Mouse (Mus musculus) retina, postnatal 1 day (tissue): ENCODE measurements around the gene Aco1.
"Not testable (repeated sequence)": the region's sequence is repeated elsewhere in the genome, so short reads cannot be mapped to it uniquely, and the experiment has no call there.

ENCODE experiments used
- DNase-seq: peaks from one replicate; pipeline ENCODE4 v3.0.0-alpha.2; 2012

The Aco1 gene

GRCm38 (mm10) chr4:40142743-40143532 is at the start of gene Aco1:
TSS of gene Aco1 (plus strand) at chr4:40143081.
- DNase-seq, result peak; percentile 98

GRCm38 (mm10) chr4:40094974-40095373 is 47.9 kb upstream of the Aco1 start:
- DNase-seq, result no peak

- DNase-seq, result no peak
Measured at GRCm38 (mm10) chr4:40102996-40103395, 39.9 kb upstream of the Aco1 start.

DNA sequence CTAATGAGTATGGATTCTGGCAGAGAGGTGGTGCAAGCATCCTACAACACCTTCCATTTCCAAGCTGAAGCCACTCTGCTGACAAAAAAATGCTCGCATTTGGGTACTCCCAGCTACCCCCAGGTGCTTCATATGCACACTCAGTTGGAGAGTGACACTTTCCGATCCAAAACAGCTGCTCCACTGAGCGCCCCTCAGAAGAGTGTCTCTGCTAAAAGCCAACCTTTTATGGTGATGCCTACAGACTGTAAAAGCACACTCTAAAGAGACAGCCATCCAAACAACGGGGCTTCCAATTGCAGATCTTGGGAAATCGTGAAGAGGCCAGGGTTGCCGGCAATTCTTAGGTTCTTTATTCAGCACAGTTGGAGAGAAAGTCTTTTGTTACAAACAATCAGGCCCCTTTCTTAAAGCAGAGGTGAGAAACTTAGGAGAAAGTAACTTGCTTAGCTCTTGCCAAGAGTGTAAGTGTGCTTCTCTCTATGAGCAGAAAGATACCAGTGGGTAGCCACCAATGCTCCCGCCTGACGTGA is 36.8 kb upstream of the Aco1 start:
- DNase-seq, result no peak

GRCm38 (mm10) chr4:40108030-40108429 is 34.9 kb upstream of the Aco1 start:
- no peak for DNase-seq

DNA sequence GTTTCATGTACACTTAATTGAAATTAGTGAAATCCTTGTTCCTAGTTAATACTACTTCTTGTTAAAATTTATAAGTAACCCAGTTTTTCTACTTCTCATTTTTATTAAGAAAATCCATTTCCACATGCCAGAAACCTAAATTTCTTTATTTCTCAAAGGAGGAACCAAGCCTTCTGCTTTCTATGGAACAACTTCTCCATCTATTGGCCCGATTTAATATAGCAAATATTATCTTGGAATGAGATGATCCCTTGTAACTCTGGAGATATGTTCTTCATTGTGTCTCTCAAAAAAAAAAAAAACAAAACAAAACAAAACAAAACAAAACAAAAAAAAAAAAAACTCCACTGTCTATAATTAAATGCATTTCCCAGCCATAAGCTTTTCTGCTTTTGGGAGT is 29.7 kb upstream of the Aco1 start:
- no peak for DNase-seq

- DNase-seq, result no peak
Measured at GRCm38 (mm10) chr4:40121221-40121620, 21.7 kb upstream of the Aco1 start.

DNA sequence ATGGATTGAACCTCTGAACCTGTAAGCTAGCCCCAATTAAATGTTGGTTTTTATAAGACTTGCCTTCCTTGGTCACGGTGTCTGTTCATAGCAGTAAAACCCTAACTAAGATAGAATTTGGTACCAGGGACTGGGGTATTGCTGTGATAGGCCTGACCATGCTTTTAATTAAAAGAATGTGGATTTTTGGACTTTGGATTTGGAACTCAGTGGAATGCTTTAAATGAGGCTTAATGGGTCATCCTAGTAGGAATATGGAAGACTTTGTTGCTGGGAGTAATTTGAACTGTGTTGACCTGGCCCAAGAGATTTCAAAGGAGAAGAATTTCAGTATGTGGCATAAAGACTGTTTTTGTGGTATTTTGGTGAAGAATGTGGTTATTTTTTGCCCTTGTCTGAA is 20.6 kb upstream of the Aco1 start:
- not testable (repeated sequence) for DNase-seq

DNA sequence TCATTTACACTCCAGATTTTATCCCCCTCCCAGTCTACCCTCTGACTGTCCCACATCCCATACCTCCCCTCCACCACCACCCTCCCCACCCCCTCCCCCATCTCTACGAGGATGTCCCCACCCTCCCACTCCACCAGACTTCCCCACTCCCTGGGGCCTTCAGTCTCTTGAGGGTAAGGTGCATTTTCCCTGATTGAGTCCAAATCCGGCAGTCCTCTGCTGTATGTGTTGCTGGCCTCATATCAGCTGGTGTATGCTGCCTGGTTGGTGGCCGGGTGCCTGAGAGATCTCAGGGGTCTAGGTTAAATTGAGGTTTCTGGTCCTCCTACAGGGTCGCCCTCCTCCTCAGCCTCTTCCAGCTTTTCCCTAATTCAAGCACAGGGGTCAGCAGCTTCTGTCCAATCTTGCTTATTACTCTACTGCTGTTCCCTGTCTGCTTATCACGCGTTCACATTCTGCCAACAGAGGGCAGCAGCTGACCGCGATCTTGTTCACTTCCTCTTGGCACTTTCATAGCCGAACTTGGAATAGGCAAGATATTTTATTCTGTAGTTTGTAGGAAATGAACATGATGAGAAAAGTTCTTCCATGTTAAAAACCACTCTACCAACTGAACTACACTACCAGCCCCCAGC is 8.3 kb upstream of the Aco1 start:
- DNase-seq, result peak; percentile 88

GRCm38 (mm10) chr4:40136519-40136918 is 6.4 kb upstream of the Aco1 start:
- DNase-seq, result no peak

- no peak for DNase-seq
Measured at GRCm38 (mm10) chr4:40139663-40140255, 3.1 kb upstream of the Aco1 start.

GRCm38 (mm10) chr4:40143533-40143871 is 621 bp downstream of the Aco1 start:
- no peak for DNase-seq

GRCm38 (mm10) chr4:40144543-40144942 is 1.7 kb downstream of the Aco1 start:
- DNase-seq, result peak; percentile 70

GRCm38 (mm10) chr4:40144981-40145380 is 2.1 kb downstream of the Aco1 start:
- no peak for DNase-seq

DNA sequence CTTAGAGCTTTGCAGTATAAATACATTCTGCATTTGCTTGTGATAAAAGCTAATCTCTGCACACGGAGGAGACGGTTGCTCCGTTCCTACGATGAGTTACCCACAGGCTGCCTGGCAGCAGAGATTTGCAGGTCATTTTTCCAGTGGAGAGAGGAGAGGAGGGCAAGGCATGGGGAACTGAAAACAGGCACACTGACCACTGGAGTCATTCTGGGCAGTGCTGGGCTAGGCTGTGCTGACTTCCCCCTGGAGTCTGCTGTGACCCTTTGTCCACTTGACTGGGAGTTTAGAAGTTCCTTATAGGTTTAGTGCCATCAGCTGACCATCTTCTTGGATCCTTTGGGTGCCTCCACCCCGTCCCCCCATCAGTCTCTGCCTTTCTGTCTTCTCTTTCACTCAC is 5.4 kb downstream of the Aco1 start:
- DNase-seq, result no peak

GRCm38 (mm10) chr4:40150046-40150445 is 7.2 kb downstream of the Aco1 start:
- no peak for DNase-seq

- no peak for DNase-seq
Measured at GRCm38 (mm10) chr4:40152771-40153170, 9.9 kb downstream of the Aco1 start.

GRCm38 (mm10) chr4:40153500-40153899 is 10.6 kb downstream of the Aco1 start:
- no peak for DNase-seq

DNA sequence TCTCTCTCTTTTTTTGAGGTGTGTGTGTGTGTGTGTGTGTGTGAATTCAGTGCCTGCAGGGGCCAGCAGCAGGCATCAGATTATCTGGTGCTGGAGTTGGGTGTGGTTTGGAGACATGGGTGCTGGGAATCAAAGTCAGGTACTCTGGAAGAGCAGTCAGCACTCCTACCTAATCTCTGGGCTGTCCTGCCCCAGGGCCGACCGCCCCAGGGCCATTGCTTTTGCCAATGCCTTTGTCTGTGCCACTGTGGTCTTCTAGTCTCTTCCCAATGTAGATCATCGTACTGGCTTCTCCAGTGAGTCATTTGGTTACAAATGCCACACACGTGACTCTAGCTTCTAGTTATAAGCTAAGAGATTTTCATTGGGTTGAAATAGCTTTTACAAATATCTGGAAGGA is 11.9 kb downstream of the Aco1 start:
- no peak for DNase-seq

- DNase-seq, result no peak
Measured at GRCm38 (mm10) chr4:40155467-40155999, 12.7 kb downstream of the Aco1 start.

- DNase-seq, result no peak
Measured at GRCm38 (mm10) chr4:40156153-40156552, 13.3 kb downstream of the Aco1 start.

DNA sequence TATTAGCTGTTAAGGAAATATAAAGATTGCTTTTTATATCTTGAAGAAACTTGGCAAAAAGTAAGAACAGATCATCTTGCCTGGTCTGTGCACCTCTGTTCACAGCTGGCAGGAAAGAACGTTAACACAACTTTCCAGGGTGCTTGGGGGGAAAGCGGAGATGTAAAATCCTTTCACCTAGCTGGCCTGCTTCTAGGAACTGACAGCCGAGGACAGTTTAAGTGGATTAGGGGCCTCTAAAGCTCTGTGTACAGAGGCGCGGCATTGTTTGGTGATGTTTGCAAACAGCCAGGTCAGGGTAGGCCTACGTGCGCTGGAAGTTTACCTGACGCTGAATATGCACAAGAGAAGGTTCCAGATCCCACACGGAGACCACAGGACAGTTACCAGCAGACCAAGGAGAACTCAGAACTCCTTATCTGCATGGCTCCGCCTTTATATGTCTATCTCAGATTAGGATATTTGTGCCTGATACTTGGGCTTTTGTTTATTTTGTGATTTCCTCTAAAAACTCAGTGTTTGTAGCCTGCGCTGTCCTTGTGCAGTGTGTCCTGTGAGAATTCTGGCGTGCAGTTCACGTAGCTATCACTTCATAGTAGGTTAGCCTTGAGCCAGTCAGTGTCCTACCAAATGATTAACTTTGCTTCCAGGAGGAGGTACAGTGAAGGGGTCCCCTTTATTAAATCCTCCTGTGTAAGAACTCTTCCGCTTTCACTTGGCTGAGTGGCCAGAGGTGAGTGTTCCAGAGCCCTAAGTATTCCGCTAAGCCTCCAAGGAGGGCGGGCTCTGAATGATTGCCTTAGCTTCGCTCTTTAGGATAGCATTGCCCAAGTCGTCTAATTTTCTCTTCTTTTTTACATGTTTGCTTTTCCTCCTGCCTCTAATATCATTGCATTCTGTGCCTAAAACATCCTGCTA is 14.0 kb downstream of the Aco1 start:
- DNase-seq, result peak; percentile 35
